Mouse (Mus musculus): ENCODE results near the gene Zfp385a.

Zfp385a gene

DNA sequence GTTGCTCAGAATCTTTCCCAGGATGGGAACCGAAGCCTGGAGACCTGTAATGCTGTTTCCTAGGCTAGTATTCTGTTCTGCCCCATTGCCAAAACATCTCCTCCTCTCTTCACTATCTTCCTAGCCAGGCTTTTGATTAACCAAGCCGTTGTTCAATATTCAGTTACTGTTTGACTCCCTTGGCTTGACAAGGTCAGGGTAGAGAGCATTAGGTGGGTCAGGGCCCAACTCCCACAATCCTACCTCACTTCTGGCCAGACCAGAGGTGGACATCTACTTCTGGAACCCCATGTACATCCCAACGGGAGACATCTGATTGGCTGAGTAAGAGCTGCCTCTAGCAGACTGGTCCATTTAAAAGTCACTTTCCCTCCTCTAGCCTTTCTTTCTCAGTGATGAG lies 23.1 kb upstream of the Zfp385a start:
- peak; percentile 53 for DNase-seq (ENCODE audit: low spot score)

DNA sequence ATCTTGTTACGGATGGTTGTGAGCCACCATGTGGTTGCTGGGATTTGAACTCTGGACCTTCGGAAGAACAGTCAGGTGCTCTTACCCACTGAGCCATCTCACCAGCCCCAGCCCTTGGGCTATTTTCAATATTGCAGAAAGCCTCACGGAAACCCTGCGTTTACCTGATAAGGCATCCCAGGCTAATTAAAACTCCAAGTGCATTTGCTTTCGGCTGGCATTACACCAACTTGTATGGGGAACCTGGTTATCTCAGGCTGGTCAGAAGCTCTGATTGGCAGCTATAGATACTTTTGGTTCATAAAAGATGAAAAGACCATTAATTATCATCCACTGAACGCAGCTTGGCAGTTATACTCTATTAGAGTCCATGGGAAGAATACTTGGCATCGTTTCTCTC lies 22.4 kb upstream of the Zfp385a start:
- DNase-seq (ENCODE audit: low spot score): no peak

DNA sequence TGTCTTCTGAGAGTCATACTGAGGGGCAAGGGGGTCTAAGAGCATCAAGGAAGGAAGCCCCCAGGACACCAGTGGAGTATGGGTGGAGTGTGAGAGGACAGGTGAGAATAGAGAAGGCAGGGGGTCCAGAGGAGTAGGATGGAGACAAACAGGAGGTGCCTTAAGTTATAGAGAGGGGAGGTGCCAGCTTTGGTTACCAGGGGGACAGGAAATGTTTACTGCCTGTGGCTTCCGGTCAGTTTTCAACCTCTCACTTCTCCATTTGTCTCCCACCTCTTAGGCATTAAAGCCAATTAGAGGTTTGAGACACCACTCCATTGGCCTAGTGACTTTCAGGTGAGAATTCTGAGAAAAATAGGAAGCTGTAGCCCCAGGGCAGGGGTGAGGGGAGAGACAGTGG lies 21.4 kb upstream of the Zfp385a start:
- no peak for DNase-seq (ENCODE audit: low spot score)

DNA sequence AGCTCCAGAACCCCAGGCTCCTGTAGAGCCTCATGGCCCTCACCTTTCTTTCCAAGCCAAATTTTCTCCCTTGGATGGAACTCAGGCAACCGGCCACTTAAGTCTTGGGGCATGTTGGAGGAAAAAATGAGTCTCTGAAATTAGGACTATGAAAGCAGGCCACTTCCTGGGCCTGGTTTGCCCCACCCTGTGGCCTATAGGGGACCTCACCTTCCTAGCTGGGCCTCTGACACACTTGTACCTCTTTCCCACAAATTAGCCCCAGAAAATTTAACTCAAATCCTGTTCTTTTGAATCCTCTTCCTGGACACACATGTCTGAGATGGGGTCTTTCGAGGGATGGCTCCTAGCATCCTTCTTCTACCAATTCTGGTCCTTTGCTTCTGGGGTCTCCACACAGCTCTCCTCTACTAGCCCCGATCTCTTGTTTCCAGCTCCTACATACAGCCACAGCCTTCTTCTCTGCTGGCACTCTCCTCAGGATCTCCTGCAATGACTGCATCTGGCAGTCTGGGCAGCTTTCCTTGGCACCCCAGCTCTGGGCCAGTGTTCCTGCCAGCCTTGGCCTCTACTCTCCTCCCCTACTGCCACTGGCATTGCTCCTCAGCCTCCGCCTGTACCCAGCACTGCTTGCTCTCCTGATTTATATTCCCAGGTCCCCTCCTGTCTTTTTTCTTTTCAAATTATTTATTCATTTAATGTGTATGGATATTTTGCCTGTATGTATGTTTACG lies 20.1 kb upstream of the Zfp385a start:
- DNase-seq (ENCODE audit: low spot score): no peak

DNA sequence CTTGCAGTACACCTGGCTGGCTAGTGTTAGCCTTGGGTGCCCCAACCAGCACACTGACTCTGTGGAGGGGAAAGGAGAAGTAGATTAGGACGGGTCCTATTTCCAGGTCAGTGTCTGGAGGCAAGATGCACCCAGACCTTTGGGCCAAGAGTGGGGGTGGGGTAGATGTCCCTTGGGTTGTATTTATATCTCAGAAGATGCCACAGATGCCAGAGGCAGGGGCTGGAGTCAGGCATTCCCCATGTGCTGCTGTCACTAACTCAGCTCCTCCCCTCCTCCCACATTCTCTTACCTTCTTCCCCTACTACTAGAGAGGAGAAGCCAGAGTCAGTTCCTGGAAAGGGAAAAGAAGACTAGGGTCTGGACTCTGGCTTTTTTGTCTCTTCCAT lies 19.2 kb upstream of the Zfp385a start:
- DNase-seq (ENCODE audit: low spot score): no peak

DNA sequence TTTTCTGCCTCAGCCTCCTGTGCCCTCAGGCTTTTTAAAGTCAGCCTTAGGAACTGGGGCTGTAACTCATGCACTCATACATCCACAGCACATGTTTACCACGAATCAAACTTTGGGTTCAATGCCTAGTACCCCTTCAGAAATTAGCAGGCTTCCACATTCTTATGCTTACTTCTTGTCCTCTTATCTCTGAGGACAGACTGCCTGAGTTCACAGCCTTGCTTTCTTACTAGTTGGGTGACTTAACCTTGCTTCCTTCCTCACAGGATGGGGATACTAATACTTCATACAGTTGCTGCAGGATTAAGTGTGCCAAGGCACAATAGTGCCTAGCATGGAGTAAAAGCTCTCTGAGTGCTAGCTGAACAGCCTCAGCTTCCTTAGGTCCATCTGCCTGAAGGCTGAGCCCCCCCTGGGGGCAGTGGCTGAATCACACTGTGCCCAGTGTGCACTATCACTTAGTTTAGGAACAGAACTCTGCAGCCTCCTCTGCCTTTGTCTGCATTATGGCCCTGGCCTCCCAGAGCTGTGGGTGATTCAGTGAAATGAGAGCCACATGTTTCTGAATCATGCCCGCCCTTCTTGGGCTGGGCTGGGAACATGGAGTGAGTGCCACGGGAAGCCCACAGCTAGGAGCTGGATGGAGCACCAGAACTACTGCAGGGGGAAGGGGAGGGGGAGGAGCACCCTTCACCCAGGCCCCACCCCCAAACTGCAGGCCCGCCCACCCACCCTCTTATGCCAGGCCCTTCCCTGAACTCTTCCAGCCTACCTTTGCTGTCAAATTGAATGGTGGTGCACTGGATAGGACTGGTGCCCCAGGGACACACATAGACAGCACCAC lies 18.6 kb upstream of the Zfp385a start:
- DNase-seq (ENCODE audit: low spot score): no peak

DNA sequence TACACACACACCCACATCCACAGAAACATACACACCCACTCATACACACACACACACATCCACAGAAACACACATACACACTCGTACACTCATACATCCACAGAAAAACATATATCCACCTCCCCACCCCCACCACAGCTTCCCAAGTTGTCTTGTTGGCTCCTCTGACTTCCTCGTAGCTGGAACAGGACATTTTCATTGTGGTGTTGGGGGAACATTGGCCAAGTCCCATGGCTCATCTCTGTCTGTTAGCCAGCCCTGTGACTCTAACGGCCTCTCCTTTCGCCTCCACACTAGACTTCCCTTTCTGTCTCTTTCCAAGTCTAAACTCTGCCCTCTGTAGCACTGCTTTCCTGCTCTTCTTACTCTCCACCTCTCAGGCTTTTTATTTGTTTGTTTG lies 17.9 kb upstream of the Zfp385a start:
- DNase-seq (ENCODE audit: low spot score): no peak

DNA sequence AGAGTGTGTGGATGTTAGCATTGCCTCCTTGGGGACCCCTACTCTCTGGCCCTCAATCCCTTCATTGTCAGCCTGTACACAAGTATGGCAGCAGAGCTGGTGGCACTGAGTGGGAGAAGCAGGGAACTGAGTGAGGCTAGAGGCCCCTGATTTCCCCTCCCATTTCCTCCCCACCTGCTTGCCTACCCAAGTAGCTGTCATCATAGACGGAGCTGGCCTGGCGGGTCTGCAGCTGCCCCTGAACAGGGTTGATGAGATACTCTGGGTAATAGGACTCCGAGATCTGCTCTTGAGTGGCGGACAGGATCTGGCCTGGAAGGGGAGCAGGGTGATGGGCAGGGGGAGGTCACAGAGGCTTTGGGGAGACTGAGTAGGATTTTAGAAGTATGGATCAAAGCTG lies 16.2 kb upstream of the Zfp385a start:
- no peak for DNase-seq (ENCODE audit: low spot score)

DNA sequence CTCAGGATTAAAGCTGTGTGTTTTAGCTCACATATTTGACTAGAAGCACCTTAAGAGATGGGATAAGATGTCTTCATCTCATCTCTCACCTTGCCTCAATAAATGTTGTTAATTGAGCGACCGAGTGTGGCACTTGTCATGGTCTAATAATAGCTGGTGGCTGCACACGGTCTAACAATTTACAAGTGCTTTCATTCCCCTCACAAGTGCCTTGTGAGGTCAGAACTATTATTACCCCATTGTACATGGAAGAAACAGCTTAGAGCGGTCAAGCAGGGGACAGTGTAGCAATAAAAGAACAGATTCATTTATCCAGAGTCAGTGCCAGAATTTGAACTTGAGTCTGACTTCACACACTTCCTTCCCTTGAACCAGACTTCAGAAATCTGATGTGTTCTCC lies 15.5 kb upstream of the Zfp385a start:
- DNase-seq (ENCODE audit: low spot score): no peak

DNA sequence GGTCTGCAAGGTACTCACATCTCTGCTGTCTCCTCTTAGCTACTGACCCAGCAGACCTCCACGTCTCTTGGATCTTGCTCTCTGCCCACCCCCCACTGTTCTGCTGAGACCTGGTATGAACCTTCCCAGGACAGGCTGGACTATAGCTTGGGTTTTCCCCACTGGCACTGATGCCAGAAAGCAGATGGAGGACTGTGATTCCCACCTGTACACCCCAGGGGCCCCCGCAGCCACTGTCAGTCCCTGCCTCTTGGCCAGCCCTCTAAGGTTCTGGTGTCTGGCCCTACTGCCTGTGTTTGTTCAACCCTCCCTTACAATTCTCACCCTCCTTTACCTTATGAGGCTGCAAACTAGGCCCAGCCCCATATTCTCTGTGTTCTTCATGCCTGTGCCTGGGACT lies 14.8 kb upstream of the Zfp385a start:
- no peak for DNase-seq (ENCODE audit: low spot score)

DNA sequence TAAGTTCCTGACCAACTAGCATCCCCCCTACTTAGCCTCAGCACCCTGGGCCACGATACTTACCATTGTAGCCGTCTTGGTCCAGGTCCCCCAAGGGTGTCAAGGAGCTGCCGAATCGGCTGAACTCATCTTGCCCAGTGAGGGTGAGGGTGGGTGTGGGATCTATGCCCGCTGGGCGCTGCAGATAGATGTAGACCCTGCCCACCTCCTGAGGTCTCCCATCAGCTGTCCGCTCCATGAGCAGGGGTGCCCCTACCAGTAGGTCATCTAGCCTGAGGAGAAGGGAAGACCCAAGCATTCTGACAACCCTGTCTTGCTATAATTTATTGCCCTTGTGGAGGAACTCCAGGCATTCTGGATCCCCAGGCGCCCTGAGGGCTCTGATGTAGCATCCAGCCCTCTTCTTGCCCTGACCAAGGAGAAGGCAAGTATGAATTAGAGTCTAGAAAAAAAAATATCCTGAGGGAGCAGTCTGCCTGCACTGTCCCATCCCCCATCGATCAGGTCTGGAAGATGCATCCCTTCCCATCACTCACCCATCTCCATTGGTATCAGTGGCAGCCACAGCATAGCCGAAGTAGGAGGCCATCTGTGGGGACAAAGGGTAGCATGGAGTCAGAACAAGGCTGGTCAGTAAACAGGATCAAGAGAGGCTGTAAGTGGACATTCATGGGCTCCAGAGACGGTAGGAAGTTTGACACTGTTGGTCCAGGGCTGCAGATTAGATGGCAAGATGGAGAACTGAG lies 13.8 kb upstream of the Zfp385a start:
- no peak for DNase-seq (ENCODE audit: low spot score)

DNA sequence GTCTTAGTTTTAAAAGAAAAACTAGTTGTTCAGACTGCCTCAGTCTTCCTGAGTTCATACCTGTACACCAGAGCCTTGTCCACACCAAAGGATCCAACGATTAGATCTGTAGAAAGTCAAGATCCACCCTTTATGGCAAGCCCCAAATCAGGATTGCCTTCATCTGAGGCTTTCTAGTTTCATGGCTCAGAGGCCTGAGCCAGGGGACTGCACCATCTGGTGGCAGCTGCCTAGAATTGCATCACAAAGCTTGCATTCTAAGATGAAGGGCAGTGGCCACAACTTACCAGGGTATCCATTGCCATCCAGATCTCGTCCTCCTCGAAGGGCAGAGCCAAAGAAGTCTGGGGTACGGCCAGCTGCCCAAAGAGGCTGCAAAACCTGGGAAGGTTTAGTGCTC lies 13.0 kb upstream of the Zfp385a start:
- DNase-seq (ENCODE audit: low spot score): no peak

DNA sequence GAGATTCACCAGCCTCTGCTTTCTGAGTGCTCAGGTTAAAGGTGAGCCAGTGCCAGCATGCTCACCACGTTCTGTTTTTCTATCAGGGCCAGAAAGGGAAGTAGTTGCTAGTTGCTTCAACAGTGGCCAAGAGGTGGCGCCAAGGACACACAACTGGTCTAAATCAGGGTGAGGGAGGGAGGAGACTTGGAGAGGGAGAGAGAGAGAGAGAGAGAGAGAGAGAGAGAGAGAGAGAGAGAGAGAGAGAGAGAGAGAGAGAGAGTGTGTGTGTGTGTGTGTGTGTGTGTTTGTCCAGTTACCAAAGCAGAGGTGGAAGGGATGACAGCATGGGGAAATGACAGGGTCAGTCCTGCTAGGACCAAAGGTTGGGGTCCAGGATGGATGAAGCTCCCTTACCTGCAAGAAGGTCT lies 7.4 kb upstream of the Zfp385a start:
- peak; percentile 72 for DNase-seq (ENCODE audit: low spot score)

DNA sequence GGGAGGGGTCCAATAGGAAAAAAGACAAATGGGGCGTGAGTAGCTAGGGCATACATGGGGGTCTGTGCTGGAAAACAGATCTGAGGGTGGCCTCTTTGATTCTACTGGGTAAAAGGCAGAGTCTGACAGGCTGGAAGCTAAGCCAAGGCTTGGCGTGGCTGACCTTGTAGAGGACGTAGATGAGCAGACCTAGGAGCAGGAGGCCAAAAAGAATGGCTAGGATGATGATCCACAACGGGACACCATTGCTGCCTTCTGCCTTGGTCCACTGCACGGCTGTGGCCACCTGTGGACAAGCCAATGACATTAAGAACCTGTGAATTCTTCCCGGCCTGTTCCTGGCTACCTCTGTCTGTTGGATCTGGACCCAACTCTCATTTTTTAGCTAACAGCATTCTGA lies 5.9 kb upstream of the Zfp385a start:
- DNase-seq (ENCODE audit: low spot score): no peak

DNA sequence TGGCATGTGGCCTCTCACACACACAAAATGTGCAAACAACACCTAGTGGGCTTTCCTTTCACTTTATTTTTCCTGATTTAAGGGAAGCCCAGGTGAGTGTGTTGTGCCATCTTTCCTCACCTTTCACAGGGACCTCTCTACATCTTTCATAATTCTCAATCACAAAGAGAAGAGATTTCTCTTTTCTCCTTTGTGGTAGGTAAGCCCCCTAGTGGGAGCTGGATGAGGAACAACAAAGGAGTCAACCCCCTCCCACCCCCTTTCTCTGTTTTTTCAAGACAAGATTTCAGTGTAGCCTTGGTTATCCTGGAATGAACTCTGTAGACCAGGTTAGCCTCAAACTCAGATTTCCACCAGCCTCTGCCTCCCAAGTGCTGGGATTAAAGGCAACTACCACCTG lies 3.7 kb upstream of the Zfp385a start:
- no peak for DNase-seq (ENCODE audit: low spot score)

DNA sequence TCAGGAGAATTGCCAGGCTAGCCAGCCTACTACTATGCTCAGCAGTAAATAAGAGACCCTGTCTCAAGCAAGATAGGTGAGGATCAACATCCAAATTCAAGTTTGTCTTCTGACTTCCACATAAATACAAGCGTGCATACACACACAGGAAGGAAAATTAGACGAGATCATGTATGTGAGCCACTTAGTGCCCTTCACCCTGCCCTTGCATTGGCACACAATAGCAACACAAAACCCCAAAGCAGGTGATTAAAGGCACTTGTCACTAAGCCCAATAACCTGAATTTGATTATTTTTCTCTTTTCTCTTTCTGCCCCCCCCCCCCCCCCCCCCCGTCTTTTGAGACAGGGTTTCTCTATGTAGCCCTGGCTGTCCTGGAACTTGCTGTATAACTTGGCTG lies 3.1 kb upstream of the Zfp385a start:
- no peak for DNase-seq (ENCODE audit: low spot score)

DNA sequence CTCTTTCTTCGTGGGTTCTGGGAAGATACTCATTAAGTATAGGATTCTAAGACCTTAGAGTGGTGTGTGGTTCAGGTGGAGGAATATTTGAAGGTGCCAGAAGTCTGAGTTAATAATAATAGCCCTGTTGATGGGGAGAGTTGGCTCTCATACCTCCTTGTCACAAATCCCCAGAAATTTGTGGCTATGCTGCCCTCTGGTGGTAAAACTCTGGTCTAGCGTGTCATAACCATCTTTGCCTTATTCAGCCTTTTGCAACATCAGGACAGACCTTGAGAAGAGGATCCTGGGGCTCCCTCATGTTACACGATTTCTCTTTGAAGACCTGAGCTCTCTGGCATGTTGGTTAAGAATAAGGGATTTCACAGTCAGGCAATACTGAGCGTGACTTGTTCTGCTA lies 2.5 kb upstream of the Zfp385a start:
- DNase-seq (ENCODE audit: low spot score): peak; percentile 65

DNA sequence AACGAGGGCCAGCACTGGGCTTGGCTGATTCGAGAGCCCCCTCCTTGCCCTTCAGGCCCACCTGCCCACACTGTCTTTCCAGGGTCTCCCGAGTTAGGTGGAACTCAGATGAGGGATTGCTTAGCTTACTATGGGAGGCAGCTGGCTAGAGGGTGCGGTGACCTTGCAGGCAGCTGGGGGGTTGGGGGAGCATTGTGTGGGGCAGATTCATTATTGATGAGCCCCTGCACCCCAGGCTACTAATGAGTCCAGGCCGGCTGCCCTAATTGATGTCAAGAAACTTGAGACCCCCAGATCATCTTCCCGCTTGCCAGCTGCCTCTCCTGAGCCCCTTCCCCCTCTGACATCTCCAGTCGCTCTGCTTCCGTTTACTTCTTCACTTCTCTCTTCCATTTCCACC lies 1.7 kb upstream of the Zfp385a start:
- DNase-seq (ENCODE audit: low spot score): no peak

DNA sequence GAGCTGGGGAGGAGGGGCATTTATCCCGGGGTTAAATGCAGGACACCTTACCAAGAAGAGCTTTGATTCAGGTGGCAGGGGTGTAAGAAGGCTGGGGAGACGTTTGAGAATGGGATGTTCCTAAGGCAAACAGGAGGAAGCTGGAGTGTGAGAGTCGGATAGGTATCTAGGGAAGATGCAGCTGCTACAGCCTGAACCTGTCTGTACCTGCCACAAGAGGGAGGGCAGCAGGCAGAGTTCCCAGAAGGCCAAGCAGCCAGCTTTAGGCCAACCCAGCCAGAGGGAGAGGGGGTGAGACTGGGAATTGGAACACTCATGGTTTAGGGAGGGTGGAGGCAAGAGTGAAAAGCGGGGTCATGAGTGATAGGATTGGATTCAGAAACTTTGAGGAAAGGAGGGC lies 893 bp upstream of the Zfp385a start:
- DNase-seq (ENCODE audit: low spot score): no peak

DNA sequence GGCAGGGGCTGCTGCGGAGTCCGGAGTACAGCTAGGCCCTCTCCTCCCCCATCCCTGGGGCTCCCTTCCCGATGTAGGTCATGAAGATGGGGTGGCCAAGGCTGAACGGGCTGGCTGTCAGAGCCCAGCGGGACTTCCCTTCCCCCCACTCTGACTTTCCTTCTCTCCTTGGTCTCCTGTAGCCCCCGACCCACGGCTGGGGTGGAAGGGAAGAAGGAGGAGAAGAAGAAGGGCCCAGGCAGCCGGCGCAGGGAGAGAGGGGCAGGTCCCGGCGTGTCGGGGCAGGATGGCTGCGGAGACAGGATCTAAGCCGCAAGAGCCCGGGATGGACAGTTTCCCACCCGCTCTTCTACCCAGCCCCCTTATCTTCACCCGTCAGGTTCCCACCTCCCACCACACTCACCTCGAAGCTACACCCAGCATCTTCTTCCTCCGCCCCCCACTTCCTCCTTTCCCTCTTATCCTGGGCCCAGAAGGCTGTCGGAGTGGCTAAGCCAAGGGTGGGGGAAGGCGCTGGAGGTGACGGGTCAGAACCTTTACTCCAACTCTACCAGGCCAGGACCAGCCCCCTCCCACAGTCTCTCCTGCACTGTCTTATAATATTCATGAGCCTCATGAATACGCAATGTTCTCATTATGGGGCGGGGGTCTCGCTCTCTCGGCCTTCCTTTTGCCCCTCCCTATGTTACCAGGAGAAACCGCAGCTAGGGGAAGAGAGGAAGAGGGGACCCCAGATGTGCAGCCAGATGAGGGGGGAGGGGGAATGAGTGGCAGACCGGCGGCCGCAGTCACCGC lies 530 bp downstream of the Zfp385a start:
- no peak for DNase-seq (ENCODE audit: low spot score)

DNA sequence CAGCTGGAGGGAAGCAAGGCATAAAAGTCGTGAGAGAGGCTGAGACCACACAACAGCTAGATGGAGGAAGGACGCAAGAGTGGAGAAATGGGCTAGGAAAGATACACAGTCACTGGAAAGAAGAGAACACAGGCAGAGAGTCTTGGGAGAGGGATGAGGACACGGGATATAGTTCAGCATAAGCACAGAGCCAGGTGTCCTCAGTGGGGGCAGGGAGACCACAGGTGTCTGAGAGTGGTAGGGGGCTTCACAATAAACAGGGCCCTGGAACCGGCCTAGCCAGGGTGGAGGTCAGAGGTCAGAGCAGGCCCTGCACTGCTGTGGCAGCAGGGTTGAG lies 1.1 kb downstream of the Zfp385a start:
- no peak for DNase-seq (ENCODE audit: low spot score)

DNA sequence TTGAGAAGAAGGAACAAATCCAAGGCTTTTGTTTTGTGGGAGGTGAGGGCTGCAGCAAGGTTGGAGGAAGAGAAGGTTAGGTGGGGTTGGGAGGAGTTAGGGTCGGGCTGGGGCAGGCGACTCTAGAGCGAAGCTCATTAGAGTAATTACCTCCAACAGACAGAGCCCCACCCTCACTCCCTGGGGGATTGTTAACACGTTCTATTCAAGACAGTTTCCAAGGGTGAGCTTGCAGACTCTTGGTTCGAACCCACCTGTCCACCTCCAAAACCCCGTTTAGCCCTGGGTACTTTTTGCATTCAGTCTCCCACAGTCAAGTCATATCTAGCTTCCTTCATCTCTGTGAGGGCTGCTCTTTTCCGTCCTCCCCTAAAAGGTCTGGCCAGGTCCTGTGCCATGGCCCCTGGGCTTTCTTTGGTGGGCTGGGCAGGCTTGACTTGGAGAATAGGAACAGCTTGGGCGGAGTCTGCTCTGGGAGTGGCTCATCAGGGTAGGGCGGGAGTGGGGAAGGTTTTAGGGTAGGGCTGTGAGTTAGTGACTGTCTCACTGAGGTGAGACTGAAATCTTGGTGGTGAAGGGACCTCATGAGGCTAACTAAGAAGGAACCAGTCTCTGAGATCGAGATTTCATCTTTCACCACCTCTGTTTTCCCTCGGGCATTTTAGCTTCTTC lies 2.8 kb downstream of the Zfp385a start:
- no peak for DNase-seq (ENCODE audit: low spot score)

Measured in yolk sac, embryonic 10.5 days (tissue).